Mouse (Mus musculus): ENCODE measurements around the gene Spink4.

Gene Spink4

GRCm38 (mm10) chr4:40919785-40920184, at the start of gene Spink4:
TSS of gene Spink4 (plus strand) at chr4:40920052.
- DNase-seq = no peak

- no peak for DNase-seq
Measured at GRCm38 (mm10) chr4:40870206-40870605, 49.6 kb upstream of the Spink4 start.

GRCm38 (mm10) chr4:40872129-40872528, 47.7 kb upstream of the Spink4 start:
- no peak for DNase-seq

- DNase-seq = no peak
Measured at GRCm38 (mm10) chr4:40873320-40873719, 46.5 kb upstream of the Spink4 start.

GRCm38 (mm10) chr4:40874151-40874600, 45.7 kb upstream of the Spink4 start:
- no peak for DNase-seq

GRCm38 (mm10) chr4:40874794-40875552, 44.9 kb upstream of the Spink4 start:
- no peak for DNase-seq

- DNase-seq = peak; percentile 52
Measured at GRCm38 (mm10) chr4:40875842-40876241, 44.0 kb upstream of the Spink4 start.

GRCm38 (mm10) chr4:40876814-40877371, 43.0 kb upstream of the Spink4 start:
- DNase-seq = no peak

- no peak for DNase-seq
Measured at GRCm38 (mm10) chr4:40877528-40877927, 42.3 kb upstream of the Spink4 start.

- no peak for DNase-seq
Measured at GRCm38 (mm10) chr4:40883200-40883599, 36.7 kb upstream of the Spink4 start.

- DNase-seq = no peak
Measured at GRCm38 (mm10) chr4:40884282-40885165, 35.3 kb upstream of the Spink4 start.

GRCm38 (mm10) chr4:40885166-40885525, 34.7 kb upstream of the Spink4 start:
- no peak for DNase-seq

- DNase-seq = no peak
Measured at GRCm38 (mm10) chr4:40885883-40886282, 34.0 kb upstream of the Spink4 start.

- no peak for DNase-seq
Measured at GRCm38 (mm10) chr4:40888839-40889238, 31.0 kb upstream of the Spink4 start.

- no peak for DNase-seq
Measured at GRCm38 (mm10) chr4:40889252-40889651, 30.6 kb upstream of the Spink4 start.

GRCm38 (mm10) chr4:40889983-40890382, 29.9 kb upstream of the Spink4 start:
- no peak for DNase-seq

GRCm38 (mm10) chr4:40891206-40891605, 28.6 kb upstream of the Spink4 start:
- no peak for DNase-seq

GRCm38 (mm10) chr4:40895118-40895517, 24.7 kb upstream of the Spink4 start:
- no peak for DNase-seq

- DNase-seq = no peak
Measured at GRCm38 (mm10) chr4:40895646-40896045, 24.2 kb upstream of the Spink4 start.

- no peak for DNase-seq
Measured at GRCm38 (mm10) chr4:40898476-40899044, 21.3 kb upstream of the Spink4 start.

- DNase-seq = no peak
Measured at GRCm38 (mm10) chr4:40899264-40899663, 20.6 kb upstream of the Spink4 start.

GRCm38 (mm10) chr4:40900071-40900470, 19.8 kb upstream of the Spink4 start:
- no peak for DNase-seq

- DNase-seq = no peak
Measured at GRCm38 (mm10) chr4:40900612-40901011, 19.2 kb upstream of the Spink4 start.
